Mouse (Mus musculus): Measurements from ENCODE around the gene Zfyve16.

The Zfyve16 gene

GRCm38 (mm10) chr13:92464698-92465097 is 66.0 kb downstream of the Zfyve16 start:
- no peak for DNase-seq

- no peak for DNase-seq
Observed at GRCm38 (mm10) chr13:92446872-92447271, 83.8 kb downstream of the Zfyve16 start.

GRCm38 (mm10) chr13:92440286-92440685 is 90.4 kb downstream of the Zfyve16 start:
- no peak for DNase-seq

DNA sequence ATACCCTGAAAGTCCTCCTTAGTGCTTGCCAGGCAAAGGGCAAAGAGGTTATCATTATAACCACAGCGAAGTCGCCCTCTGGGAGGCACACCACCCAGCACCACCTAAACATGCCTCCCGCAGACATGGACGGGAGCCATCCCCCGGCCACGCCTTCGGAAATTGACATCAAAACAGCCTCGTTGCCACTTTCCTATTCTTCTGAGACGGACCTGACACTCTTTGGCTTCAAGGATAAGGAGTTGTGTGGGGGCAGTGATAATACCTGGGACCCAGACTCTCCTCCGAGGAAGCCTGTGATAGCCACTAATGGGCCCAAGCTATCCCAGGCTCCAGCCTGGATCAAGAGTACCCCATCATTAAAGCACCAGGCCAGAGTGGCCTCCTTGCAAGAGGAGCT is 92.0 kb downstream of the Zfyve16 start:
- no peak for DNase-seq

Data from lung, postnatal 14 days (tissue).